Mouse (Mus musculus) kidney, adult 2 months (tissue): ENCODE results near the gene Tecpr1.

Source experiments
- CTCF ChIP-seq: fragments of 200-500 bp; conservative IDR thresholded peaks from 2 replicates; pipeline ENCODE4 v1.5.1; 2011; ENCODE audit warnings: low read depth, mild to moderate bottlenecking, control low read depth, low read length, moderate library complexity, mixed read lengths; ENCODE audit not compliant: insufficient read depth, insufficient read length
- POLR2A ChIP-seq: fragments of 200-500 bp; IDR thresholded peaks from one replicate; pipeline ENCODE4 v1.6.1; 2011; ENCODE audit warnings: low read depth, low read length, control low read depth

- TF ChIP-seq POLR2A: no peak
- no peak for TF ChIP-seq CTCF
These were observed 33.1 kb upstream of the Tecpr1 start for GRCm38 (mm10) chr5:144256541-144256870.
